Mouse (Mus musculus) liver, embryonic 11.5 days (tissue): Measurements from ENCODE around the gene Polr2a. TPM values are rescaled to one million over a fixed set of nuclear protein-coding genes. Genes with fewer than 3 reads are reported as not detected.

ENCODE experiments used
- ATAC-seq: fragments of 200-750 bp; cut with Nextera tagmentation; replicated peaks from 2 replicates; pipeline ENCODE4 v1.8.0; 2017; ENCODE audit warnings: moderate number of reproducible peaks, mild to moderate bottlenecking, moderate TSS enrichment, moderate library complexity; ENCODE audit not compliant: low FRiP score
- DNase-seq: peaks from one replicate; pipeline ENCODE4 v3.0.0-alpha.2; 2017; ENCODE audit warnings: low spot score
- H3K27ac ChIP-seq: fragments of 300-500 bp; sonication (generic); 2 replicates; pipeline ENCODE4 v1.5.1; 2014; ENCODE audit warnings: mild to moderate bottlenecking, low read depth, low read length, control low read depth
- H3K27me3 ChIP-seq: fragments of 300-500 bp; sonication (generic); replicated peaks from 2 replicates; pipeline ENCODE4 v1.6.1; 2014; ENCODE audit warnings: low read length, mixed read lengths; ENCODE audit not compliant: control insufficient read depth, insufficient read depth
- H3K36me3 ChIP-seq: fragments of 300-500 bp; sonication (generic); 2 replicates; pipeline ENCODE4 v1.6.1; 2014; ENCODE audit warnings: mild to moderate bottlenecking, low read length, moderate library complexity, mixed read lengths; ENCODE audit not compliant: control insufficient read depth, insufficient read depth
- H3K4me1 ChIP-seq: fragments of 300-500 bp; sonication (generic); replicated peaks from 2 replicates; pipeline ENCODE4 v1.6.1; 2014; ENCODE audit warnings: low read length, mixed read lengths; ENCODE audit not compliant: control insufficient read depth, insufficient read depth
- H3K4me2 ChIP-seq: fragments of 300-500 bp; sonication (generic); 2 replicates; pipeline ENCODE4 v1.6.1; 2014; ENCODE audit warnings: mild to moderate bottlenecking, control low read depth, moderate library complexity
- H3K4me3 ChIP-seq: fragments of 300-500 bp; sonication (generic); 2 replicates; pipeline ENCODE4 v1.5.1; 2014; ENCODE audit warnings: low read depth, low read length, control low read depth
- H3K9ac ChIP-seq: fragments of 300-500 bp; sonication (generic); 2 replicates; pipeline ENCODE4 v1.6.1; 2014; ENCODE audit warnings: low read depth, low read length, control low read depth
- H3K9me3 ChIP-seq: fragments of 300-500 bp; sonication (generic); 2 replicates; pipeline ENCODE4 v1.6.1; 2016; ENCODE audit warnings: low read length, inconsistent platforms, mixed read lengths; ENCODE audit not compliant: control insufficient read depth
- WGBS: fragments of 180-500 bp; shearing (Covaris S2); extraction: QIAGEN DNeasy Blood & Tissue Kit; methylation state at CpG from one replicate; pipeline ENCODE4 v1.1.7; 2014; 5-methylcytosine and 5-hydroxymethylcytosine counted together
- polyA plus RNA-seq: library from polyadenylated mRNA; unstranded; fragments of >200 nt; fragmentation: Nextera tagmentation; extraction: Ambion mirVana; gene quantifications from 2 replicates; pipeline ENCODE4 v1.2.1, GENCODE M21; 2014

Gene Polr2a
- polyA plus RNA-seq, 1 experiment from 2014 or later, result 46.1 TPM

GRCm38 (mm10) chr11:69699595-69699994, 58.8 kb downstream of the Polr2a start:
- WGBS, result 18% methylated on average over 1 of the region's 1 CpGs
- no peaks in the 10 kb centered on the region for H3K9me3 ChIP-seq
- no peak overlapping the region for H3K27ac ChIP-seq
- peaks cover 12% of the 10 kb centered on the region for H3K4me1 ChIP-seq
- DNase-seq (no peak), ATAC-seq (no peak)
- H3K27me3 ChIP-seq, result no peaks in the 10 kb centered on the region
- no peak overlapping the region for H3K4me2 ChIP-seq
- H3K4me3 ChIP-seq, result no peak overlapping the region
- no peak overlapping the region for H3K9ac ChIP-seq
- H3K36me3 ChIP-seq, result no peaks in the 10 kb centered on the region

- no peak overlapping the region for H3K4me3 ChIP-seq
- H3K36me3 ChIP-seq, result no peaks in the 10 kb centered on the region
- no peak overlapping the region for H3K27ac ChIP-seq
- ATAC-seq (no peak), DNase-seq (no peak)
- H3K4me2 ChIP-seq, result no peak overlapping the region
- H3K27me3 ChIP-seq, result no peaks in the 10 kb centered on the region
- no peak overlapping the region for H3K9ac ChIP-seq
- WGBS, result 66% methylated on average over 5 of the region's 5 CpGs
- H3K9me3 ChIP-seq, result no peaks in the 10 kb centered on the region
- H3K4me1 ChIP-seq, result peaks cover 12% of the 10 kb centered on the region
Observed at GRCm38 (mm10) chr11:69698574-69698973, 59.9 kb downstream of the Polr2a start.

GRCm38 (mm10) chr11:69697396-69697795, 61.0 kb downstream of the Polr2a start:
- Histone ChIP-seq H3K36me3 (no peaks in the 10 kb centered on the region), H3K9me3 (no peaks in the 10 kb centered on the region), H3K27ac (no peak overlapping the region), H3K27me3 (no peaks in the 10 kb centered on the region), H3K9ac (no peak overlapping the region), H3K4me3 (no peak overlapping the region), H3K4me1 (peaks cover 16% of the 10 kb centered on the region), H3K4me2 (no peak overlapping the region)
- WGBS, result 83% methylated on average over 3 of the region's 3 CpGs
- ATAC-seq, result no peak
- no peak for DNase-seq

- H3K4me1 ChIP-seq, result peaks cover 17% of the 10 kb centered on the region
- DNase-seq, result peak; percentile 72
Observed at GRCm38 (mm10) chr11:69695361-69696181, 62.9 kb downstream of the Polr2a start, which contains the start of the genes Tnfsf12 and Tnfsfm13. Gene Tnfsf12 (minus strand): TSS chr11:69695849. Gene Tnfsfm13 (minus strand): TSS chr11:69696098.

DNA sequence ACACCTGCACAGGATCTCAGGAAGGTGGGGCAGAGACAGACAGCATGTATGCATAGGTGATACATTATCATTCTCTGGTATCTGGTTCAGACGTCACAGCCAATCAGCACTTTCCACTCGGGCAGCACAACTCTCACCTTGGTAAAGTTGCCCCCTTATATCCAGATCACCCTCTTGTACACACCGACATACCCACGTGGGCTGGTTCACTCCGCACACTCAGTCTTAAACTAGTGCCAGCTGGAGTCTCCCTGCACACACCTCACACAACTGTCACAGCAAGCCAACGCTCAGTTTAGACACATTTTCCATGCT, 63.4 kb downstream of the Polr2a start:
- WGBS, result 36% methylated on average over 6 of the region's 6 CpGs
- Histone ChIP-seq H3K36me3 (no peaks in the 10 kb centered on the region), H3K4me3 (peak overlapping the region; percentile 53), H3K4me1 (peaks cover 17% of the 10 kb centered on the region), H3K9ac (peak overlapping the region; percentile 63; the same call in 1 of the 2 replicates), H3K27me3 (no peaks in the 10 kb centered on the region), H3K27ac (peak overlapping the region; percentile 64; the same call in 1 of the 2 replicates), H3K4me2 (peak overlapping the region; percentile 77), H3K9me3 (no peaks in the 10 kb centered on the region)
- ATAC-seq, result no peak
- no peak for DNase-seq

More at GRCm38 (mm10) chr11:69695361-69696181, 62.9 kb downstream of the Polr2a start, which contains the start of the genes Tnfsf12 and Tnfsfm13:
- Histone ChIP-seq H3K9ac (peak within 1 kb of the TSS; percentile 63), H3K4me2 (peak within 1 kb of the TSS; percentile 77), H3K27me3 (no peaks in the 10 kb centered on the region), H3K4me3 (peak within 1 kb of the TSS; percentile 53), H3K27ac (peak within 1 kb of the TSS; percentile 64), H3K36me3 (no peaks in the 10 kb centered on the region), H3K9me3 (no peaks in the 10 kb centered on the region)
- peak; percentile 54 for ATAC-seq
- WGBS, result 8% methylated on average over 36 of the region's 41 CpGs

DNA sequence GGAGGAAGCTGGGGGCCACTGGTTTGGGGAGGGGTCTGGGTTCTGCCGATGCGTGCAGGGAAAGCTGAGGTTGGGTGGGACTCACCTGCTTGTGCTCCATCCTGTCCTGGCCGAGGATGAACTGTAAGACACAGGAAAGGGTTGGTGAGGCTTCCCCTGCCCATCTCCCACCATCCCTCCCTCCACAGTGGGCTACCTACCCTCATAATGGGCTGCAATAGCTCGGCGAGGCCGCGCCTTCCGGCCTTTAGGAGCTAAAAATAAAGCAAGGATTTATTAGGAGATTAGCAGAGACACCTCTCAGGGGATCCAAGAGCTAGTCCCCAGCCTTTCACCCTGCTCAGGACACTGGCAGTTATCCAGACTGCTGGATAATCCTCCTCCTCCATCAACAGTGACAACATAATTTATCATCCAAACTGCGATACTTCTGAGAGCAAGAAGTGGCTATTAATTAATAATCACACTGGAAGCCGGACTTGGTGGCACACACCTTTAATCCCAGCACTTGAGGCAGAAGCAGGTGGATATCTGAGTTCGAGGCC, 64.9 kb downstream of the Polr2a start:
- 62% methylated on average over 11 of the region's 11 CpGs for WGBS
- Histone ChIP-seq H3K9me3 (no peaks in the 10 kb centered on the region), H3K4me2 (no peak overlapping the region), H3K36me3 (no peaks in the 10 kb centered on the region), H3K4me3 (no peak overlapping the region), H3K27me3 (no peaks in the 10 kb centered on the region), H3K27ac (no peak overlapping the region), H3K9ac (no peak overlapping the region), H3K4me1 (peaks cover 16% of the 10 kb centered on the region)
- DNase-seq (no peak), ATAC-seq (no peak)

DNA sequence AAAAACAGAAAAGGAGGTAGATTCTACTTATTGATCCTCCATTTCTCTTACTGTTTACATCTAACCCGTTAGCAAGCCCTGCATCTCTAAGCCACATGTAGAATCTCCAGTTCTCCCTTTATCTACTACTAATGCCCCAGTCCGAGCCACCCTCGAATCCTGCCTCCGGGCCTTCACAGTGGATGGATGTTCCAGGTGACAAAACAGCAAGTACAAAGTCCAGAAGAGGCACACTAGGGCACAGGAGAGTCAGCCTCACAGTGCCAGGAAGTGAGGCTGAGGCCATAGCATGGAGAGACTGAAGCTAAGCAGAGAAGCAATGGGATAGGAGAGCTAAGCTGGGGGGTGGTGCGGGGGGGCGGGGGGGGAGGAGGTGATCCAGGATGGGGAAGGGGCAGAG, 65.6 kb downstream of the Polr2a start:
- Histone ChIP-seq H3K27me3 (no peaks in the 10 kb centered on the region), H3K9ac (no peak overlapping the region), H3K36me3 (no peaks in the 10 kb centered on the region), H3K4me1 (peaks cover 16% of the 10 kb centered on the region), H3K27ac (no peak overlapping the region), H3K9me3 (no peaks in the 10 kb centered on the region), H3K4me3 (no peak overlapping the region), H3K4me2 (no peak overlapping the region)
- no peak for ATAC-seq
- 59% methylated on average over 6 of the region's 6 CpGs for WGBS
- DNase-seq, result no peak

- no peaks in the 10 kb centered on the region for H3K9me3 ChIP-seq
- H3K4me1 ChIP-seq, result peaks cover 16% of the 10 kb centered on the region
- H3K36me3 ChIP-seq, result no peaks in the 10 kb centered on the region
- H3K9ac ChIP-seq, result no peak overlapping the region
- DNase-seq (no peak), ATAC-seq (no peak)
- 52% methylated on average over 9 of the region's 9 CpGs for WGBS
- no peak overlapping the region for H3K27ac ChIP-seq
- no peak overlapping the region for H3K4me3 ChIP-seq
- H3K4me2 ChIP-seq, result no peak overlapping the region
- no peaks in the 10 kb centered on the region for H3K27me3 ChIP-seq
Observed at GRCm38 (mm10) chr11:69692196-69692811, 66.1 kb downstream of the Polr2a start.
